Mouse (Mus musculus): ENCODE measurements around the gene Smyd1.

Gene Smyd1

GRCm38 (mm10) chr6:71257375-71257774, 64.7 kb downstream of the Smyd1 start:
- DNase-seq = no peak

GRCm38 (mm10) chr6:71256166-71256565, 65.9 kb downstream of the Smyd1 start:
- DNase-seq = no peak

DNA sequence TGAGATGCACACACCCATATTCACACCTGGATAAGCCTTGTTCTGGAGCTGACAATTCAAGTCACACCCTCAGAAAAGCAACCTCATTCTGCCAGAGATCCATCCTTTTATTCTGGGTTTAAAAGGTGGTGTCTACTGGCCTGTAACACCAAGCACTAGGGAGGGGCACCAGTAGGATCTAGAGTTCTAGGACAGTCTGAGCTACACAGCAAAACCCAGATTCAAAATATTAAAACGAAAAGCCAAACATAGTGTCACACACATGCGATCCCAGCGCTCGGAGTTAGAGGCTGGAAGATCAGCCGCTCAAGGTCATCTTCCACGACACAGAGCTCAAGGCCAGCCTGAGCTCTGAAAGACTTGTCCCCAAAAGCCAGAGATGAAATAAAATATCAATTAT, 67.6 kb downstream of the Smyd1 start:
- no peak for DNase-seq

- no peak for DNase-seq
Measured at GRCm38 (mm10) chr6:71250951-71251350, 71.1 kb downstream of the Smyd1 start.

DNA sequence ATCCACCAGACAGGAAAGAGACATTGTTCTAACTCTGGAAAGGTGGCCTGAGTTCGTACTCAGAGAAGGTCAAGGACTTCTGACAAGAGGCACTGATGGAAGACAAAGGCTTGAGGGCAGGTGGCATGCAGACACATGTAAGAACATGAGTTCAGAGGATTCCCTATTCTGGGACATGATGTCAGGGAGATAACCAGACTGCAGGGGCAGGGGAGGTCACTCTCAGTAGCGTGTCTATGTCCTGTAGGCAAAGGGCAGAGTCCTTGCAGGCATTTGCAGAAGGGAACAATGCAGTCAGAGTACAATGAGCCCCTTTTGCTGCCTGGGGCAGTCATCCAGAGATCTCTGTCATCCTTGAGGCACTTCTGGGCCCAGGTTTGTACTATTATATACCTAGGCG, 72.4 kb downstream of the Smyd1 start:
- no peak for DNase-seq

DNA sequence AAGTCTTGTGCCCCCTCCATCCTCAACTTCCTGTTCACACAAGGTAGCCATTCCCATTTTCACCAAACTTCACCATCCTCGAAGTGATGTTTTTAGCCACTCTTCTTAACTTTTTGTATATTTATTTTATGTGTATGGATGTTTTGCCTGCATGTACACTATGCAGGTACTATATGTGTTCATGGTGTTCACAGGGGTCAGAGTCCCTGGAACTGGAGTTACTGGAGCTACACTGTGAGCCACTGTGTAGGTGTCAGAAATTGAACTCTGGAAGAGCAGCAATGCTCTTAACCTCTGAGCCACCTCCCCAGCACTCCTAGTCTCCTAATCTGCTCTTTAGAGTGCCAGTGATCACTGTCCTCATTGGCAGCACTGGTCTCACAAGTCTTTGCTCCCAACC, 73.6 kb downstream of the Smyd1 start:
- no peak for DNase-seq

- DNase-seq = no peak
Measured at GRCm38 (mm10) chr6:71243258-71243657, 78.8 kb downstream of the Smyd1 start.

DNA sequence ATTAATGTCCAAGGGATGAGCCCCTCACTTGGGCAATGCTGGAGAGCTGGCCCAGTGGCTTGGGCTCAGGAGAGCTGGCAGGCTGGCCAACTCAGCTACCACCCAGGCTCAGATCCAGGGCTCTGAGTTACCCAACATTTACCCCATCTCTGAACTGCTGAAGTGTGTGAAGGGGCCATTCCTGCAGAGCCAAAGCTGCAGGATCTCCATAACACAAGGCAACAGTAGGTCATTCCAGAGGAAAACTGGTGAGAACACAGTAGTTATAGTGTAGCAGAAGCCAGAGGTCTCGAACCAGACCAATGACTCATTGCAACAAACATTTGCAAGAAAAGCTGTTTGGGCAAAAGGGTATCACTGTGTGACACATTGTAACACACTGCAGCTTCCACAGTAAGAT, 79.2 kb downstream of the Smyd1 start:
- no peak for DNase-seq

GRCm38 (mm10) chr6:71240831-71241230, 81.2 kb downstream of the Smyd1 start:
- DNase-seq = no peak

- no peak for DNase-seq
Measured at GRCm38 (mm10) chr6:71239069-71239750, 82.8 kb downstream of the Smyd1 start.

DNA sequence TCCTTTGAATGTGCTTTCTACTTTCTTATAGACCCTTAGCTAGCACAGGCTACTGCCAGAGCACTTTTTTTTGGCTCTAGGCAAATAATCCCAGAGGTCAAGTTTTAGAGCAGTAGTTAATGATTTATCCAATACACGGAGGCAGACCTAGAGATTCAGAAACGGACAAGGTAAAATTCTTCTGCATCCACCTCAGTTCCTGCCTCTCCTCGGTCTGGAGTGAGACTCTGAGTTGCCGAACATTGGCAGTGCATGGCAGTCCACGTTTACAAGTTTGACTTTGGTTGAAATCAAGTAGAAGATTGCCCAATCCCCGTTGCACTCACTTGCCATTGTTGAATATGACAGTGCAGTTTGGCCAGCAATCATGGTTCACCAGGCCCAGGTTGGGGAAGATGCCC, 85.0 kb downstream of the Smyd1 start:
- DNase-seq = no peak

DNA sequence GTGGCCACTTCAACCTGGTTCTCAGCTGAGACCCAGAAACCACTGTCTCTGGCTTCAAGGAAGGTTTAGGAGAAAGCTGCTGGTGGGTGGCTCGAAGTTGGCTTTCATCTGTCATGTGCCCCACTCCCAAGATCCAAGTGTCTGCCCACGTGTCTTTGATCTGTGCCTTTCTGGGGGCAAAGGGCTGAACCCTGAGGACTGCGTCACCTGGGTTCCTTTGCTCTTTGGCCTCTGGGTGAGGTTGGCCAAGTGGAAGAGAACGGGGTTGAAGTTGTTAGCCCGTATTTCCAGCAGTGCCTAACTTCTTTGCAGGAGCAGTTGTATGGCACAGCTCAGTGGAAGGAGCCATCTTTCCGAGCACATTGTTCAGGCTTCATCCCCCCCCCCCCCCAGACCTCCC, 85.5 kb downstream of the Smyd1 start:
- DNase-seq = no peak

DNA sequence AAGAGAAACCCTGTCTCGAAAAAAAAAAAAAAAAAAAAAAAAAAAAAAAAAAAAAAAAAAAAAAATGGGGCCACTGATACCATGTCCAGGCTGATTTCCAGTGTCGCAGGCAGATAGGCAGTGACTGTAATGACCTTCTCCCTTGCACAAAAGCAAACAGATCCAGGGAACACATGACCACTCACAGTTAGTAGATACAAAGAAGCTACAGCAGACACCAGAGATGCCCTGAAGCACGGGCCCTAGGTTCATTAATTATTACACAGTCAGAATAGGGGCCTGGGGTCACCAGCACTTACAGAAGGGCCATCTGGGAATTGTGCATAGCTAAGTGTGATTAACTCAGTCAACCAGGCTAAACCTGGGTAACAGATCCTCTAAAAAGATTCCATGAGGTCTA, 86.1 kb downstream of the Smyd1 start:
- DNase-seq = no peak

GRCm38 (mm10) chr6:71235121-71235520, 86.9 kb downstream of the Smyd1 start:
- no peak for DNase-seq

- no peak for DNase-seq
Measured at GRCm38 (mm10) chr6:71227157-71227770, 94.8 kb downstream of the Smyd1 start.

- DNase-seq = no peak
Measured at GRCm38 (mm10) chr6:71226544-71226943, 95.5 kb downstream of the Smyd1 start.

DNA sequence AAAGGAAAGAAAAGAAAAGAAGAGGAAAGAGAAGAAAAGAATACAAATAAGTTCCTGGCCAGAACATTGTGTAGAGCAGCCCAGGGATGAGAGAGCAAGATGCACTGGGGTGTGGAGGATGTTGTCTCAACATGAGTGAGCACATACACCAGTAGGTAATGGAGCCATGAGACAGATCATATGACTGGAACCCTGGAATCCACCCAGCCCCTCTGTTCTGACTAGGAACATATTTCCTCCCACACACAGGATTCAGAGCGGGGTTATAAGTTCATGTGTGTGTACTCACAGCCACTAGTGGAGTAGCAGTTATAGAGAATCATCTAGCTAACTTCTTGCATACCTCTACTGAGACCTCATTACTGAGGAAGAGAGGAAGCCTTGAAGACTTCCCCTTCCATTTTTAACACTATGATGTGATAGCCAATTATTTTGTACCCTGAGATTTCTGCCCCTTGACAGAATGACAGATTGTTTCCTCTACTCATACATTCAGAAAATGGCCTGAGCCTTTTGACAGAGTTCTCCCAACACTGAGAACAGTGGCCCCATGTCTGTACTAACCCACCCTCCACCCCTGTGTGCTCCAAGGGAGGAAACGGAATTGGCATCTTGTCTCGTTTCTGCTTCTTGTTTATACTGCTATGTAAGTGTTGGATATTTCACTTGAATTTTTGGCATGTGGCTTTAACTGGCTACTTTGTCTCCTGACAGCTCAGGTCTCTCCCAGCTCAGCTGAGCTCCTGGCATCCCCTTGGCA, 97.7 kb downstream of the Smyd1 start:
- DNase-seq = no peak

GRCm38 (mm10) chr6:71221501-71221900, 100.5 kb downstream of the Smyd1 start:
- DNase-seq = no peak

- DNase-seq = no peak
Measured at GRCm38 (mm10) chr6:71212471-71212870, 109.6 kb downstream of the Smyd1 start.

- DNase-seq = no peak
Measured at GRCm38 (mm10) chr6:71211917-71212316, 110.1 kb downstream of the Smyd1 start.

DNA sequence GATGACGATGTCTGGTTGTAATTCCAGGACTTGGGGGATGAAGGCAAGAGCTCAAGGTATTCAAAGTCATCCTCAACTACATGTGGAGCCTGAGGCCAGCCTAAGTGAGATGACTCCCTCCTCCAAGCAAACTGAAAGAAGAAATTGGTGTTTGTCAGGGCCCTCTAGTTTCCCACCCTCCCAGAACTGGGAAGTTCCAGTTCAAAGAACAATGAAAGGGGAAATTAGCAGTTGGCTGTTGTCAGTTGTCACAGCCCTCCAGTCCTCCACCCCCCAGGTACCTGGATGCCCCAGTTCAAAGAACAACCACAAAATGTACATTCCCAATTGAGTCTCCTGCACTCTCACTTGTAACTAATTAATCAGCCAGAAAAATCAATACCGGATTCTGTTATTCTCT, 113.3 kb downstream of the Smyd1 start:
- DNase-seq = no peak

DNA sequence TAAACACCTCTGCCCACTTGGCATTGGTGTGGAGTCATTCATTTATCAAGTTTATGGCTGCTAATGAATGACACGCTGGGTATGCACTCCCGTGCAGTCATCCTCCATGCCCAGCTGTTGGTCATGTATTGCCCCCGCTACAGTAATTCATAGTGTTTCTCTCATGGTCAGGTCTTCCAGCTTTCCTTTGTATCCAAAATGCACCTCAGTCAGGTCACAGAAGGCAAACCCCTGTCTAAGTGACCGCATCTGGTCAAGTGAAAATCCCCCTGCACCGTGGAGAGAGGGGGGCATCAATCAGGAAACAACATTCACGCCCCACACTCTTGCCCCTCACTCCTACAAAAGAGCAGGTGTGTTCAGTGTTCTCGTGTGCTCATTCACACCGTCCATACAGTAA, 117.9 kb downstream of the Smyd1 start:
- DNase-seq = no peak

GRCm38 (mm10) chr6:71203674-71204073, 118.4 kb downstream of the Smyd1 start:
- DNase-seq = no peak

- no peak for DNase-seq
Measured at GRCm38 (mm10) chr6:71201925-71202324, 120.1 kb downstream of the Smyd1 start.

All from layer of hippocampus, adult 9-11 months (tissue).